Mouse (Mus musculus): ENCODE measurements at regions not wholly inside any gene's neighbourhood (a gene's known extent, or its start where the extent isn't known, plus 50 kb on each side); places are given as distances from the start of the nearest gene placed in this dataset.

- no peak for TF ChIP-seq CTCF (IDR thresholded peaks at IDR 0.05)
- TF ChIP-seq EP300 (IDR thresholded peaks at IDR 0.05): no peak
These were observed 201.0 kb upstream of the Pard3b start for GRCm38 (mm10) chr1:61437603-61438002.

All from lung, postnatal 0 days (tissue).